In genomic region chr4:82541894-82542510, GRCm38 (mm10) we compare ENCODE assay signal across 8 mouse cellular contexts.
DNase-seq lines count a peak whose midpoint lies in the region; ATAC-seq lines count a peak whose summit lies in the region.

No protein-coding gene starts in this region.

- peaks cover 7% of the 10 kb centered on the region; the same call in 1 of the 2 replicates for H3K4me1 ChIP-seq in embryonic facial prominence, embryonic 14.5 days (ENCODE audit: control insufficient read depth, insufficient read depth, low read length)
- peaks cover 28% of the 10 kb centered on the region for H3K4me1 ChIP-seq in heart, embryonic 16.5 days (ENCODE audit: control insufficient read depth, insufficient read depth, low read length)
- 0 out of 2 replicates have a peak, but pooled peaks cover 2% of the 10 kb centered on the region for H3K4me1 ChIP-seq in liver, embryonic 13.5 days (replicated peaks)
- peaks cover 24% of the 10 kb centered on the region for H3K4me1 ChIP-seq in neural tube, embryonic 15.5 days

- H3K9ac ChIP-seq in embryonic facial prominence, embryonic 14.5 days (ENCODE audit: low read depth, low read length) = no peak overlapping the region
- no peak overlapping the region for H3K9ac ChIP-seq in heart, embryonic 16.5 days (ENCODE audit: low read length)
- no peak overlapping the region for H3K9ac ChIP-seq in liver, embryonic 13.5 days
- H3K9ac ChIP-seq in neural tube, embryonic 15.5 days (replicated peaks) = no peak overlapping the region

- peak overlapping the region; percentile 28 for H3K27ac ChIP-seq in embryonic facial prominence, embryonic 14.5 days (replicated peaks; ENCODE audit: low read depth, low read length)
- peak overlapping the region; percentile 61 for H3K27ac ChIP-seq in heart, embryonic 16.5 days (ENCODE audit: low read length)
- no peak overlapping the region for H3K27ac ChIP-seq in liver, embryonic 13.5 days
- H3K27ac ChIP-seq in neural tube, embryonic 15.5 days (replicated peaks) = peak overlapping the region; percentile 0; the same call in 1 of the 2 replicates

- no peaks in the 10 kb centered on the region for H3K27me3 ChIP-seq in embryonic facial prominence, embryonic 14.5 days (replicated peaks; ENCODE audit: control insufficient read depth, insufficient read depth, low read length)
- no peaks in the 10 kb centered on the region for H3K27me3 ChIP-seq in heart, embryonic 16.5 days (ENCODE audit: control insufficient read depth, insufficient read depth, low read length)
- peaks cover 33% of the 10 kb centered on the region for H3K27me3 ChIP-seq in liver, embryonic 13.5 days
- 0 out of 2 replicates have a peak, but pooled peaks cover 5% of the 10 kb centered on the region for H3K27me3 ChIP-seq in neural tube, embryonic 15.5 days (replicated peaks)

- H3K4me2 ChIP-seq in embryonic facial prominence, embryonic 14.5 days (ENCODE audit: low read depth, low read length) = no peak overlapping the region
- no peak overlapping the region for H3K4me2 ChIP-seq in heart, embryonic 16.5 days (ENCODE audit: low read depth, low read length)
- no peak overlapping the region for H3K4me2 ChIP-seq in liver, embryonic 13.5 days
- no peak overlapping the region for H3K4me2 ChIP-seq in neural tube, embryonic 15.5 days

- DNase-seq in CD4-positive helper T cell, adult 2 months (ENCODE audit: low read depth, low spot score) = peak; percentile 7
- peak; percentile 72 to 83 for DNase-seq in adrenal gland, postnatal 36 days
- DNase-seq in embryonic facial prominence, embryonic 14.5 days (ENCODE audit: low spot score) = peak; percentile 95
- peak; percentile 89 for DNase-seq in kidney, postnatal 10 days
- DNase-seq in liver, embryonic 13.5 days = peak; percentile 3

- no peaks in the 10 kb centered on the region for H3K36me3 ChIP-seq in embryonic facial prominence, embryonic 14.5 days (ENCODE audit: control insufficient read depth, insufficient read depth, low read length)
- no peaks in the 10 kb centered on the region; the same call in 1 of the 2 replicates for H3K36me3 ChIP-seq in heart, embryonic 16.5 days (ENCODE audit: control insufficient read depth, insufficient read depth)
- H3K36me3 ChIP-seq in liver, embryonic 13.5 days = no peaks in the 10 kb centered on the region
- no peaks in the 10 kb centered on the region for H3K36me3 ChIP-seq in neural tube, embryonic 15.5 days

- H3K9me3 ChIP-seq in embryonic facial prominence, embryonic 14.5 days (ENCODE audit: control insufficient read depth, low read length) = no peaks in the 10 kb centered on the region
- no peaks in the 10 kb centered on the region for H3K9me3 ChIP-seq in heart, embryonic 16.5 days (replicated peaks; ENCODE audit: control insufficient read depth, low read length)
- no peaks in the 10 kb centered on the region for H3K9me3 ChIP-seq in liver, embryonic 13.5 days (replicated peaks)
- H3K9me3 ChIP-seq in neural tube, embryonic 15.5 days (replicated peaks) = no peaks in the 10 kb centered on the region

- ATAC-seq in embryonic facial prominence, embryonic 14.5 days (ENCODE audit: low read depth) = peak; percentile 71
- ATAC-seq in heart, embryonic 16.5 days (replicated peaks; ENCODE audit: extremely low read depth, insufficient read depth, low FRiP score) = 0 out of 2 replicates have a peak, but pooled peaks have one; percentile 71
- ATAC-seq in liver, embryonic 13.5 days (ENCODE audit: low read depth) = no peak
- ATAC-seq in neural tube, embryonic 15.5 days (ENCODE audit: low FRiP score) = peak; percentile 85
- no peak for ATAC-seq in inflammation-experienced regulatory T-cells, adult 6 months

- no peak overlapping the region for H3K4me3 ChIP-seq in embryonic facial prominence, embryonic 14.5 days (ENCODE audit: low read depth, low read length)
- H3K4me3 ChIP-seq in heart, embryonic 16.5 days (ENCODE audit: low read length) = no peak overlapping the region
- H3K4me3 ChIP-seq in liver, embryonic 13.5 days (replicated peaks) = no peak overlapping the region
- no peak overlapping the region for H3K4me3 ChIP-seq in neural tube, embryonic 15.5 days (replicated peaks)

- 27% methylated on average over 7 of the region's 7 CpGs for WGBS in embryonic facial prominence, embryonic 14.5 days
- 31% methylated on average over 7 of the region's 7 CpGs for WGBS in heart, embryonic 16.5 days
- 24% methylated on average over 7 of the region's 7 CpGs for WGBS in liver, embryonic 13.5 days (ENCODE audit: insufficient replicate concordance)
- whole genome bisulfite sequencing in neural tube, embryonic 15.5 days = 30% methylated on average over 7 of the region's 7 CpGs

Comparison
In these comparisons a context has a peak if more than half of its experiments do, and no peak if none do; other contexts are left out.
1. DNase-seq: peak in every context shown above with its lines; median percentile 95 in embryonic facial prominence, embryonic 14.5 days; 89 in kidney, postnatal 10 days; 78 in adrenal gland, postnatal 36 days; 7 in CD4-positive helper T cell, adult 2 months; 3 in liver, embryonic 13.5 days.
2. ATAC-seq: peak in embryonic facial prominence, embryonic 14.5 days (single experiment), heart, embryonic 16.5 days (single experiment) and neural tube, embryonic 15.5 days (single experiment); none in liver, embryonic 13.5 days (single experiment) and inflammation-experienced regulatory T-cells, adult 6 months (single experiment).